Mouse (Mus musculus): Measurements from ENCODE around the gene Camkk1. TPM values are rescaled to one million over a fixed set of nuclear protein-coding genes. Genes with fewer than 3 reads are reported as not detected.
A peak's percentile ranks its signal among the peaks of the same experiment; 100 is the strongest.

Gene Camkk1
- polyA plus RNA-seq, 1 experiment from 2014 or later = 3.7 TPM

DNA sequence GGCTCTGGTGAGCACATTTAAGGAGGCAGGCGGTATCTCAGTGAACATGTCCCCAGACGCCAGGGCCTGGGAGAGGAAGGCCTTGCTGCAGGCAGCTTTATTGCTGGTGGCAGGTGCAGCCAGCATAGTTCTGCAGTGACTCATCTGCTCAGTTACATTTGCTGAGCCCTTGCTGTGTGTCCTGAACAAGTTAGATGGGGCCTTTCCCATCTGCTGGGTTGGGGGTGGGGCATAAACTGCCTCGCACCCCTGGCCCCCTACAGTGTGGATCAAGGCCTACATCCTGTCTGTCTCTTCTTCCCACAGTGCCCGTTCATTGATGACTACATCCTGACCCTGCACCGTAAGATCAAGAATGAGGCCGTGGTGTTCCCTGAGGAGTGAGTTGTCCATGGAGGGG is 18.1 kb downstream of the Camkk1 start:
- DNase-seq (ENCODE audit: low spot score) (no peak), ATAC-seq (ENCODE audit: low FRiP score) (no peak)
- no peak overlapping the region for H3K4me3 ChIP-seq (ENCODE audit: low read depth, low read length)
- H3K9ac ChIP-seq (ENCODE audit: low read depth, low read length) = no peak overlapping the region
- no peaks in the 10 kb centered on the region for H3K9me3 ChIP-seq (ENCODE audit: control insufficient read depth, low read length)
- H3K4me1 ChIP-seq (replicated peaks; ENCODE audit: control insufficient read depth, insufficient read depth, low read length) = no peaks in the 10 kb centered on the region
- H3K27me3 ChIP-seq (ENCODE audit: control insufficient read depth, insufficient read depth, low read length) = no peaks in the 10 kb centered on the region
- H3K4me2 ChIP-seq (replicated peaks; ENCODE audit: low read depth, low read length) = no peak overlapping the region
- H3K27ac ChIP-seq (ENCODE audit: low read depth, low read length) = no peak overlapping the region
- H3K36me3 ChIP-seq (ENCODE audit: control insufficient read depth, insufficient read depth, low read length) = no peaks in the 10 kb centered on the region
- 62% methylated on average over 6 of the region's 6 CpGs for WGBS

DNA sequence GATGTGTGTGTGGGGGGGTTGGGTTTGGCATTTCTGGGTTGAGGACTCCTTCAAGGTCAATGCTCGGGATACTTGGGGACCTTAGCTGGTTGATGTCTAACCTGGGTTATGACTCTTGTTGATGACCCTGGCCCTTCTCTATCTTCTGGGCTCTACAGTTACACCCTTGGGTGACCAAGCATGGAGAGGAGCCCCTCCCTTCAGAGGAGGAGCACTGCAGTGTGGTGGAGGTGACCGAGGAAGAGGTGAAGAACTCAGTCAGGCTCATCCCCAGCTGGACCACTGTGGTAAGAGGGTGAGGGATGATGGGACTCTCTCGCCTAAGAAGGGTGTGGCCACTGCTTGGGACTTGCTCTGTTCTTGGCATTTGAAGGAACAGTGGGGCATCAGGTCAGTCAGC is 18.9 kb downstream of the Camkk1 start:
- Histone ChIP-seq H3K9ac (ENCODE audit: low read depth, low read length) (no peak overlapping the region), H3K4me2 (replicated peaks; ENCODE audit: low read depth, low read length) (no peak overlapping the region), H3K4me3 (ENCODE audit: low read depth, low read length) (no peak overlapping the region), H3K27me3 (ENCODE audit: control insufficient read depth, insufficient read depth, low read length) (no peaks in the 10 kb centered on the region), H3K27ac (ENCODE audit: low read depth, low read length) (no peak overlapping the region), H3K9me3 (ENCODE audit: control insufficient read depth, low read length) (no peaks in the 10 kb centered on the region), H3K4me1 (replicated peaks; ENCODE audit: control insufficient read depth, insufficient read depth, low read length) (no peaks in the 10 kb centered on the region), H3K36me3 (ENCODE audit: control insufficient read depth, insufficient read depth, low read length) (no peaks in the 10 kb centered on the region)
- no peak for DNase-seq (ENCODE audit: low spot score)
- 78% methylated on average over 3 of the region's 3 CpGs for WGBS
- ATAC-seq (ENCODE audit: low FRiP score) = no peak

DNA sequence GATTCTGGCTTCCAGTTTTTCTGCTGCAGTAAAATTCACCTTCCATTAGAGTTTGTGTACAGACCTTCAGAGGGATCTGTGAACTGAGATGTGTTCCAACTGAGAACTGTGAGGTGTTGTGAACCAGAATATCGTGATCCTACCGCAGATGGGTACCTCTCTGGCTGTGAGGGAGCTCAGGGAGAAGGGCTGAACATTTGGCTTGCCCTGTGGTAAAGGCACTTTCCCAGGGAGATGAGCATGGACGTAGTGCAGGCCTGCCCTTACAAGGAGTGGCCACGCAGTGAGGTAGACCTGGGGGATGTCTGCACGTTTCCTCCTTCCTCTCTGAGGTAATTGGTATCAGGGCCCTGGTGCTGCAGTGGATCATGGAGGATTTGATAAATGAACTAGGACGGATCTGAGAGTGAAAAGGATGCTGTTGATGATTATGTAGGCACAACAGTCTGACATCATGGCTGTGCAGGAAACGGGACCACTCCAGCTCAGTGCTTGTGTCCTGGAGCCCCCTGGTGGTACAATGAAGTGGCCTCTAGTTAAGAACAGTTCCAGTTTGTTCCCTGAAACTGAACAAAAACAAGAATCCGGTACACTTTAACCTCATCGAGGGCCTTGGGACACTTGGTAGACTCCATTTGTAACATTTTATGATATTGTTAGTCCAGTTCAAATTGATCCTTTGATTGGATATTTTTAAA is 20.4 kb downstream of the Camkk1 start:
- Histone ChIP-seq H3K9me3 (ENCODE audit: control insufficient read depth, low read length) (no peaks in the 10 kb centered on the region), H3K4me3 (ENCODE audit: low read depth, low read length) (no peak overlapping the region), H3K9ac (ENCODE audit: low read depth, low read length) (no peak overlapping the region), H3K36me3 (ENCODE audit: control insufficient read depth, insufficient read depth, low read length) (no peaks in the 10 kb centered on the region), H3K27me3 (ENCODE audit: control insufficient read depth, insufficient read depth, low read length) (no peaks in the 10 kb centered on the region), H3K4me2 (replicated peaks; ENCODE audit: low read depth, low read length) (no peak overlapping the region), H3K27ac (ENCODE audit: low read depth, low read length) (no peak overlapping the region), H3K4me1 (replicated peaks; ENCODE audit: control insufficient read depth, insufficient read depth, low read length) (no peaks in the 10 kb centered on the region)
- 64% methylated on average over 9 of the region's 9 CpGs for WGBS
- DNase-seq (ENCODE audit: low spot score) = peak; percentile 78
- ATAC-seq (ENCODE audit: low FRiP score) = peak; percentile 59; the same call in 1 of the 2 replicates

DNA sequence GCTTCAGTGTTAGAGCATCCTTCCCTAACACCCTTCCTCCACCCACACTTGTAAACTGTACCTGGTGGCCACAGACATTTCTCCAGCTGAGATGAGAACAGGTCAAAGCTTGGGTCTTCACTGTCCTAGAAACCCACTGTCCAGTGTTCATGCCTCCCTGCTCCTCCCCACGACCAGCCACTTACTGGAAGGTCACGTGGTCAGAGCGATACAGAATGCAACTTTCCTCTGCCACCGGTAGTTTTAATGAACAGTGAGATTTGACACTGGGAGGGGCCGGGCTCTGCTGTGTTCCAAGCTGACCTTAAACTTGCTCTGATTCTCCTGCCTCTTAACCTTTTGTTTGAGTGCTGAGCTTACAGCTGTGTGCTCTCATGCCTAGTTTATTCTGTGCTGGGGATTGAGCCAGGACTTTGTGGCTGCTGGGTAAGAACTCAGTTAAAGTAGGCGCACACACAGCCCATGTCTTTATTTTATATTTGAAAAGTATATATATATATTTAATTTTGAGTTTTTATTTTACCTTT is 25.5 kb downstream of the Camkk1 start:
- H3K9ac ChIP-seq (ENCODE audit: low read depth, low read length) = no peak overlapping the region
- no peak overlapping the region for H3K4me3 ChIP-seq (ENCODE audit: low read depth, low read length)
- WGBS = 58% methylated on average over 6 of the region's 6 CpGs
- H3K4me2 ChIP-seq (replicated peaks; ENCODE audit: low read depth, low read length) = no peak overlapping the region
- ATAC-seq (ENCODE audit: low FRiP score) (no peak), DNase-seq (ENCODE audit: low spot score) (no peak)
- H3K27ac ChIP-seq (ENCODE audit: low read depth, low read length) = no peak overlapping the region
- H3K36me3 ChIP-seq (ENCODE audit: control insufficient read depth, insufficient read depth, low read length) = no peaks in the 10 kb centered on the region
- H3K4me1 ChIP-seq (replicated peaks; ENCODE audit: control insufficient read depth, insufficient read depth, low read length) = 0 out of 2 replicates have a peak, but pooled peaks cover 2% of the 10 kb centered on the region
- H3K9me3 ChIP-seq (ENCODE audit: control insufficient read depth, low read length) = no peaks in the 10 kb centered on the region
- no peaks in the 10 kb centered on the region for H3K27me3 ChIP-seq (ENCODE audit: control insufficient read depth, insufficient read depth, low read length)

DNA sequence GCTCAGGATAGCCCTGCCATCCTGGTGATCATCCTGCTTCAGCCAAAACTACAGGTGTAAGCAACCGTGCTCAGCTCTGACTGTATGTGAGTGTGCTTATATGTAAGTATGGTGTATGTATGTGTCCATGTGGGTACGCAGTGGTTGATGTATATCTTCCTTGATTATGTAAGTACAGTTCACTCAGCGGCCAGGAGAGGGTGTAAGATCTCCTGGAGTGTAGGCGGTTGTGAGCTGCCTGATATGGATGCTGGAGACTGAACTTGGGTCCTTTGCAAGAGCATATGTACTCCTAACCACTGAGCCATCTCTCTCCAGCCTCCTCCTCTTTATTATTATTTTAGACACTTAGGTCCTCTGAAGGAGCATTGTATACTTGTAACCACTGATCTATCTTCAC is 26.0 kb downstream of the Camkk1 start:
- Histone ChIP-seq H3K27ac (ENCODE audit: low read depth, low read length) (no peak overlapping the region), H3K4me1 (replicated peaks; ENCODE audit: control insufficient read depth, insufficient read depth, low read length) (0 out of 2 replicates have a peak, but pooled peaks cover 2% of the 10 kb centered on the region), H3K36me3 (ENCODE audit: control insufficient read depth, insufficient read depth, low read length) (no peaks in the 10 kb centered on the region), H3K4me3 (ENCODE audit: low read depth, low read length) (no peak overlapping the region), H3K4me2 (replicated peaks; ENCODE audit: low read depth, low read length) (no peak overlapping the region), H3K9me3 (ENCODE audit: control insufficient read depth, low read length) (no peaks in the 10 kb centered on the region), H3K9ac (ENCODE audit: low read depth, low read length) (no peak overlapping the region), H3K27me3 (ENCODE audit: control insufficient read depth, insufficient read depth, low read length) (no peaks in the 10 kb centered on the region)
- WGBS = 66% methylated on average over 4 of the region's 4 CpGs
- no peak for ATAC-seq (ENCODE audit: low FRiP score)
- DNase-seq (ENCODE audit: low spot score) = no peak

DNA sequence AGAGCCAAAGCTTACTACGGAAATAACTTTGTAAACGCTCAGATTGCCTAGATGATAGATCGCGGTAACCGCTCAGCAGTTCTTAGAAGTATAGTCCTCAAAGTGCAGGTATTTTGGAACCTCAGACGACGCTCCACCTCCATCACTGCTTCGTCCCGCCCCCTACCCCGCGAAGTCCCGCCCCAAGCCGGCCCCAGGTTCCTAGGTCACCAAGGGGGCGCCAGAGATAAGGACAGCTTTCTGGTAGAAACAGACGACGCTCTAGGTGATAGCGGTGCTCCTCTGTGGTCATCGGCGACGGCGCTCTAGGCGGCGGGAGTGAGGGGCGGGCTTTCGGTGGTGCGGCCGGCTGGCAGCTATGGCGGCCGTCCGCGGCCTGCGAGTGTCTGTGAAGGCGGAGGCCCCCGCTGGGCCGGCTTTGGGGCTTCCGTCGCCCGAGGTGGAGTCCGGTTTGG is 28.8 kb downstream of the Camkk1 start, which contains the start of gene Ncbp3:
TSS of gene Ncbp3 (plus strand) at position 242 of the 455 bp plus-strand sequence.
- H3K4me1 ChIP-seq (replicated peaks; ENCODE audit: control insufficient read depth, insufficient read depth, low read length) = 0 out of 2 replicates have a peak, but pooled peaks cover 2% of the 10 kb centered on the region
- DNase-seq (ENCODE audit: low spot score) (peak; percentile 97), ATAC-seq (ENCODE audit: low FRiP score) (peak; percentile 96)
- H3K9me3 ChIP-seq (ENCODE audit: control insufficient read depth, low read length) = no peaks in the 10 kb centered on the region
- no peaks in the 10 kb centered on the region for H3K36me3 ChIP-seq (ENCODE audit: control insufficient read depth, insufficient read depth, low read length)
- peak within 1 kb of the TSS; percentile 87 for H3K27ac ChIP-seq (ENCODE audit: low read depth, low read length)
- H3K4me2 ChIP-seq (replicated peaks; ENCODE audit: low read depth, low read length) = peak within 1 kb of the TSS; percentile 60
- H3K9ac ChIP-seq (ENCODE audit: low read depth, low read length) = peak within 1 kb of the TSS; percentile 89
- H3K4me3 ChIP-seq (ENCODE audit: low read depth, low read length) = peak within 1 kb of the TSS; percentile 91
- no peaks in the 10 kb centered on the region for H3K27me3 ChIP-seq (ENCODE audit: control insufficient read depth, insufficient read depth, low read length)
- WGBS = under 1% methylated on average over 38 of the region's 39 CpGs

DNA sequence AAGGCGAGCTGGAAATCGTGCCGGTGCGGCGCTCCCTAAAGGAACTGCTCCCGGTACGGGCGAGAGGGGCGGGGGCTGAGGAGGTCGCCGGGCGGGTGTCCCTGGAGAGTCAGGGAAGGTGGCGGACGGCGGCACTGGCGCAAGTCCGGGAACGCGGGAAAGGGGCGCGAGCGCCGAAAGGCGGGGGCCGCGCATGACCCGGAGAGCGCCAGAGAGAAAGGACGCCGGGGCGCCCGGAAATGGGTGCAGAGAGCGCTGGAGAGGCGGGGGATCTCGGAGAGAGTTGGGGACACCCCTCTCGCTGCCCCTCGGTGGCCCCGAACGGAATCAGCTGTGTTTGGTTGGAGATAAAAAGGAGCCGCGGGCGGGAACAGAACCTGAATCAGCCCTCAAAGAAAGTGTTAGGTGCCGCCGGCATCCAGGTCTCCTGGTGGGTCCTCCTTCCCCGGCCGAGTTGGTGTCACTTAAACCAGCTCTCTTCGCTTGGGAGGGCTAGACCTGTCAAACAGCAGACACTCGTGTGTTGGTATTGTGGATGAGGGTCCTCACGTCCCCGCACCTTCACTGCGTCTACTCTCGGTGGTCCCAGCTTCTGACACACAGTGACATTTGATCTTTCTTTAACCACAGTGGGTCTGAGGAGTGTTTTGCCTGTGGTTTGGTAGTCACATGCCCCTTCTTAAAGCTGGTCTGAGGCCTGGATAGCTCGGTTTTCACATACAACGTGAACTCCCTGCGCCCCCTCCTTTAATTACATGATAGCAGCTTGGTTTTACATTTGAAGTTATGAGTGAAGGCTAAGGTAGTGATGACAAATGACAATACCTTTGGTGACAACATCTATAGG is 29.4 kb downstream of the Camkk1 start:
- no peaks in the 10 kb centered on the region for H3K36me3 ChIP-seq (ENCODE audit: control insufficient read depth, insufficient read depth, low read length)
- WGBS = 1% methylated on average over 55 of the region's 55 CpGs
- ATAC-seq (ENCODE audit: low FRiP score) (peak; percentile 83), DNase-seq (ENCODE audit: low spot score) (no peak)
- 0 out of 2 replicates have a peak, but pooled peaks cover 2% of the 10 kb centered on the region for H3K4me1 ChIP-seq (replicated peaks; ENCODE audit: control insufficient read depth, insufficient read depth, low read length)
- peak overlapping the region; percentile 60 for H3K4me2 ChIP-seq (replicated peaks; ENCODE audit: low read depth, low read length)
- peak overlapping the region; percentile 87 for H3K27ac ChIP-seq (ENCODE audit: low read depth, low read length)
- no peaks in the 10 kb centered on the region for H3K27me3 ChIP-seq (ENCODE audit: control insufficient read depth, insufficient read depth, low read length)
- H3K9me3 ChIP-seq (ENCODE audit: control insufficient read depth, low read length) = no peaks in the 10 kb centered on the region
- peak overlapping the region; percentile 91 for H3K4me3 ChIP-seq (ENCODE audit: low read depth, low read length)
- peak overlapping the region; percentile 89 for H3K9ac ChIP-seq (ENCODE audit: low read depth, low read length)

DNA sequence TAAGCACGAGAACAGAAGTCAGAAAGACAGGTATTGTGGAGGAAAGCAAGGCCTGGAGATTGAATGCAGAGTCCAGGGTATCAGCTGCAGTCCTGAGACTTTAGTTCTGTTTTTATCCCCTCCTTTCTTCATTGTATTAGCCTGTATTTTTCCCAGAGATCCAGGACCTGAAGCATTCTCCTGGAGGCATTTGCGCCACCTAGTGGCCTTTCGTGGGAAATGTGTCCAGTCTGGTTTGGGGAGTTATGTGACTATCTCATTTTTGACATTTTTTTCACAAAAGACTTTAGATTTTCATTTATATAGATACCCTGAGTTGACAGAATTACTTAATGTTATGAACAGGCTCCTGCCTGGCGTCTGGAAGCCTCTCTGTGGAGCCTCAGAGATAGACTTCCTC is 30.5 kb downstream of the Camkk1 start:
- no peaks in the 10 kb centered on the region for H3K9me3 ChIP-seq (ENCODE audit: control insufficient read depth, low read length)
- H3K27me3 ChIP-seq (ENCODE audit: control insufficient read depth, insufficient read depth, low read length) = no peaks in the 10 kb centered on the region
- DNase-seq (ENCODE audit: low spot score) (peak; percentile 90), ATAC-seq (ENCODE audit: low FRiP score) (no peak)
- H3K4me1 ChIP-seq (replicated peaks; ENCODE audit: control insufficient read depth, insufficient read depth, low read length) = 0 out of 2 replicates have a peak, but pooled peaks cover 2% of the 10 kb centered on the region
- H3K4me3 ChIP-seq (ENCODE audit: low read depth, low read length) = peak overlapping the region; percentile 91
- H3K36me3 ChIP-seq (ENCODE audit: control insufficient read depth, insufficient read depth, low read length) = no peaks in the 10 kb centered on the region
- no peak overlapping the region for H3K27ac ChIP-seq (ENCODE audit: low read depth, low read length)
- 8% methylated on average over 4 of the region's 4 CpGs for WGBS
- peak overlapping the region; percentile 60; the same call in 1 of the 2 replicates for H3K4me2 ChIP-seq (replicated peaks; ENCODE audit: low read depth, low read length)
- H3K9ac ChIP-seq (ENCODE audit: low read depth, low read length) = no peak overlapping the region
